Mouse (Mus musculus): Measurements from ENCODE around the gene Gins2. TPM values are rescaled to one million over a fixed set of nuclear protein-coding genes. Genes with fewer than 3 reads are reported as not detected.

Gins2 gene
- total RNA-seq (2015; ENCODE audit: low replicate concordance) (5.8 and 31.4 TPM in 2 replicates), total RNA-seq (2017; ENCODE audit: low replicate concordance) (11.9 and 21.3 TPM in 2 replicates)

GRCm38 (mm10) chr8:120588908-120589771 is at the start of gene Gins2:
Gene Gins2 (minus strand): TSS chr8:120589304.
- peak; percentile 93 for ATAC-seq (replicated peaks; ENCODE audit: low FRiP score, poor library complexity, severe bottlenecking)

- no peak for ATAC-seq (replicated peaks; ENCODE audit: low FRiP score, poor library complexity, severe bottlenecking)
These were observed 45.3 kb upstream of the Gins2 start for GRCm38 (mm10) chr8:120634329-120634839.

- ATAC-seq (replicated peaks; ENCODE audit: low FRiP score, poor library complexity, severe bottlenecking), result no peak
These were observed 44.7 kb upstream of the Gins2 start for GRCm38 (mm10) chr8:120633665-120634271.

GRCm38 (mm10) chr8:120632969-120633664 is 44.0 kb upstream of the Gins2 start:
- ATAC-seq (replicated peaks; ENCODE audit: low FRiP score, poor library complexity, severe bottlenecking), result no peak

- ATAC-seq (replicated peaks; ENCODE audit: low FRiP score, poor library complexity, severe bottlenecking), result no peak
These were observed 42.6 kb upstream of the Gins2 start for GRCm38 (mm10) chr8:120631441-120632375.

GRCm38 (mm10) chr8:120630848-120631247 is 41.7 kb upstream of the Gins2 start:
- ATAC-seq (replicated peaks; ENCODE audit: low FRiP score, poor library complexity, severe bottlenecking), result no peak

- no peak for ATAC-seq (replicated peaks; ENCODE audit: low FRiP score, poor library complexity, severe bottlenecking)
These were observed 40.9 kb upstream of the Gins2 start for GRCm38 (mm10) chr8:120630031-120630430.

GRCm38 (mm10) chr8:120627298-120627697 is 38.2 kb upstream of the Gins2 start:
- no peak for ATAC-seq (replicated peaks; ENCODE audit: low FRiP score, poor library complexity, severe bottlenecking)

- no peak for ATAC-seq (replicated peaks; ENCODE audit: low FRiP score, poor library complexity, severe bottlenecking)
These were observed 37.4 kb upstream of the Gins2 start for GRCm38 (mm10) chr8:120626461-120626860.

- ATAC-seq (replicated peaks; ENCODE audit: low FRiP score, poor library complexity, severe bottlenecking), result no peak
These were observed 34.5 kb upstream of the Gins2 start for GRCm38 (mm10) chr8:120623608-120624007.

- ATAC-seq (replicated peaks; ENCODE audit: low FRiP score, poor library complexity, severe bottlenecking), result no peak
These were observed 33.1 kb upstream of the Gins2 start for GRCm38 (mm10) chr8:120622161-120622560.

- no peak for ATAC-seq (replicated peaks; ENCODE audit: low FRiP score, poor library complexity, severe bottlenecking)
These were observed 31.3 kb upstream of the Gins2 start for GRCm38 (mm10) chr8:120620441-120620840.

- ATAC-seq (replicated peaks; ENCODE audit: low FRiP score, poor library complexity, severe bottlenecking), result no peak
These were observed 30.4 kb upstream of the Gins2 start for GRCm38 (mm10) chr8:120619235-120620180.

- peak; percentile 73 for ATAC-seq (replicated peaks; ENCODE audit: low FRiP score, poor library complexity, severe bottlenecking)
These were observed 29.0 kb upstream of the Gins2 start for GRCm38 (mm10) chr8:120618110-120618509.

GRCm38 (mm10) chr8:120616663-120617626 is 27.8 kb upstream of the Gins2 start:
- ATAC-seq (replicated peaks; ENCODE audit: low FRiP score, poor library complexity, severe bottlenecking), result no peak

- no peak for ATAC-seq (replicated peaks; ENCODE audit: low FRiP score, poor library complexity, severe bottlenecking)
These were observed 25.4 kb upstream of the Gins2 start for GRCm38 (mm10) chr8:120614491-120614890.

- ATAC-seq (replicated peaks; ENCODE audit: low FRiP score, poor library complexity, severe bottlenecking), result no peak
These were observed 21.7 kb upstream of the Gins2 start for GRCm38 (mm10) chr8:120610824-120611223.
